Mouse (Mus musculus) mammary gland, adult 2 months (tissue): ENCODE measurements around the gene Gm340. TPM values are rescaled to one million over a fixed set of nuclear protein-coding genes. Genes with fewer than 3 reads are reported as not detected.

Experiments
- polyA plus RNA-seq: library from polyadenylated mRNA; depleted of rRNA; stranded (reverse); fragments of >200 nt; gene quantifications from 2 replicates; pipeline ENCODE4 v1.2.3, GENCODE M21; 2012; ENCODE audit warnings: low replicate concordance; rRNA removed

Gene Gm340
- polyA plus RNA-seq, result 1.1 and 1.6 TPM in 2 replicates

DNA sequence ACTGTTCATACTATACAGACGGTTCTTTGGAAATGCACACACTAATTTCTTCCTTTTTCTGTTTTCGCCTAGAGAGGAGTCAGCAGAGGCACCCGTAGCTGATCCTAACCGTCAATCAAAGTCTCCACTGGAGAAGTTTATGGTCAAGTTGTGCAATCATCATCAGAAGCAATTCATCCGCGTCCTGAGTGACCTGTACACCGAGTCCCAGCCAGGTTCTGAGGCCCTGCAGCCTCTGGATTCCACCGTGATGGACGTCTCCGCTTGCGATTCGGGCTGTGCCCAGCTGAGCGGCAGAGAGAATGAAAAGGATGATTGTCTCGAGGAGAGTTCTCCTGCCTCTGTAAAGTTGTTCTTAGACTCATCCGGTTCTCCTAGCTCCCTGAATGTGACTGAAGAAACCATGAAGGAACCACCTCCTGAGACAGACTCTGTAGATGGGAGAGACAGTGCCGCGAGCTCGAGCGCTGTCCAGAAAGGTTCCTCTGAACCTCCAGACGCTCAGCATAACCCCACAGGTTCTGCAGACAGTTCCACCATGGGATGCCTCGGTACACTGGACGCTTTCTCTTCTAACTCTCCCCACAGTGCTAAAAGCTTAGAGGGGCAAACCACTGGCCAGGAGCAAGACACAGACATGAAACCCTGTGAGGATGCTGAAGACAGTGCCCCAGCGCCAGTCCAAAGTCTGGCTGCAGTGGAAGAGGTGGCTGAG lies at the start of gene Gm340:
TSS of gene Gm340 (plus strand) at position 665 of the 715 bp plus-strand sequence.

Other genes with a start within 250 kb of the Gm340 start
- 18.4 and 19.9 TPM in 2 replicates for gene Pik3ap1, start 197.3 kb upstream of the Gm340 start, polyA plus RNA-seq
- gene Lcor, start 99.7 kb upstream of the Gm340 start, polyA plus RNA-seq, result 2.7 and 3.3 TPM in 2 replicates
- 0.24 and 0.47 TPM in 2 replicates for gene Slit1, start 161.3 kb downstream of the Gm340 start, polyA plus RNA-seq
- 2.0 and 6.0 TPM in 2 replicates for gene Arhgap19, start 219.7 kb downstream of the Gm340 start, polyA plus RNA-seq
- gene Frat1, start 247.6 kb downstream of the Gm340 start, polyA plus RNA-seq, result 3.4 and 15.2 TPM in 2 replicates